Mouse (Mus musculus) embryonic facial prominence, embryonic 12.5 days (tissue): ENCODE data around the gene Ston2. TPM values are rescaled to one million over a fixed set of nuclear protein-coding genes. Genes with fewer than 3 reads are reported as not detected.

Experiments used
- ATAC-seq: fragments of 200-750 bp; cut with Nextera tagmentation; 2 replicates; pipeline ENCODE4 v1.8.0; 2017; ENCODE audit not compliant: insufficient number of reproducible peaks, insufficient read depth, low FRiP score, low TSS enrichment
- H3K27ac ChIP-seq: fragments of 300-500 bp; sonication (generic); 2 replicates; pipeline ENCODE4 v1.5.1; 2016; ENCODE audit warnings: mild to moderate bottlenecking
- H3K27me3 ChIP-seq: fragments of 300-500 bp; sonication (generic); 2 replicates; pipeline ENCODE4 v1.6.1; 2016; ENCODE audit warnings: mild to moderate bottlenecking, moderate library complexity
- H3K36me3 ChIP-seq: fragments of 300-500 bp; sonication (generic); 2 replicates; pipeline ENCODE4 v1.6.1; 2016; ENCODE audit warnings: mild to moderate bottlenecking
- H3K4me1 ChIP-seq: fragments of 300-500 bp; sonication (generic); 2 replicates; pipeline ENCODE4 v1.6.1; 2016
- H3K4me2 ChIP-seq: fragments of 300-500 bp; sonication (generic); replicated peaks from 2 replicates; pipeline ENCODE4 v1.6.1; 2016; ENCODE audit warnings: mild to moderate bottlenecking, moderate library complexity
- H3K4me3 ChIP-seq: fragments of 300-500 bp; sonication (generic); 2 replicates; pipeline ENCODE4 v1.5.1; 2016; ENCODE audit warnings: mild to moderate bottlenecking
- H3K9ac ChIP-seq: fragments of 300-500 bp; sonication (generic); 2 replicates; pipeline ENCODE4 v1.6.1; 2016; ENCODE audit warnings: mild to moderate bottlenecking, moderate library complexity
- H3K9me3 ChIP-seq: fragments of 300-500 bp; sonication (generic); 2 replicates; pipeline ENCODE4 v1.6.1; 2016; ENCODE audit warnings: mild to moderate bottlenecking, moderate library complexity
- WGBS: fragments of 180-500 bp; shearing (Covaris S2); methylation state at CpG from one replicate; pipeline ENCODE4 v1.1.7; 2016; 5-methylcytosine and 5-hydroxymethylcytosine counted together
- polyA plus RNA-seq: library from polyadenylated mRNA; unstranded; fragments of >200 nt; fragmentation: Nextera tagmentation; extraction: Ambion mirVana; gene quantifications from 2 replicates; pipeline ENCODE4 v1.2.1, GENCODE M21; 2016

Ston2 gene
- polyA plus RNA-seq, 1 experiment from 2014 or later, result 7.4 TPM

DNA sequence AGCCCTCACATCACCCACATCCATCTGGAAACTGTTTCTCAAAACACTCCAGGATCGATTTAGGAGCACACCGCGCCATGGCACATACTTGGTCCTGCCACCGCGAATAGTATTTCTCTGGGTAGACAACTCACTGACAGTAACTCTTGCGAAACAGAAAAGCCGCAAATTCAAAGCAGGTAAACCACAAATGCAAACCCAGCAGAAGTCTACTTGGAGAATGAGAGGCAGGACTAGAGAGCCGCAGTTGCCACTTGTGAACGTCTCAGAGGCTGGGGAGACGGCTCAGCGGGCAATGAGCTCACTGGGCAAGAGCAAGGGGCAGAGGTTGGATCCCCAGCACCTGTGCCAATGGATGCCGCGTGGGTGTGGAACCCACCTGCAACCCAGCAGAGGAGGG is 22.7 kb downstream of the Ston2 start:
- no peaks in the 10 kb centered on the region for H3K36me3 ChIP-seq
- no peak for ATAC-seq
- WGBS, result 58% methylated on average over 13 of the region's 13 CpGs
- H3K9me3 ChIP-seq, result no peaks in the 10 kb centered on the region
- H3K27ac ChIP-seq, result no peak overlapping the region
- H3K4me3 ChIP-seq, result no peak overlapping the region
- H3K4me1 ChIP-seq, result peaks cover 19% of the 10 kb centered on the region
- no peaks in the 10 kb centered on the region for H3K27me3 ChIP-seq
- no peak overlapping the region for H3K9ac ChIP-seq
- no peak overlapping the region for H3K4me2 ChIP-seq

DNA sequence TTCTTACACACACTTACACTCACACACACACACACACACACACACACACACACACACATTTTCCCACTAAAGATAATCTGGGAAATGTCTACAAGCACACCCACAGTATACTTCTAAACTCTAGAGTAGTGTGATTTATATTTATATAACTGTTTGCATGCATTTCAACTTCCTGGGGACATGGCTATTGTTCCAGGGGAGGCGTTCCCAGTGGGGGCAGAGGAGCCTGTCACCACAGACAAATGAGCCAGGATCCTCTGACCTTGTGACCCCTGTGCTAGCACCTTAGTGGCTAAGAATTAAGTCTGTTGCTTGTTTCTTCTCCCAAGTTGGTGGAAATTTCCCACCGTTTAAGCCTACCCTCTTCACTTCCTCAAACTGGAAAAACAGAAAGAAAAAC is 23.1 kb downstream of the Ston2 start:
- no peaks in the 10 kb centered on the region for H3K27me3 ChIP-seq
- peaks cover 19% of the 10 kb centered on the region for H3K4me1 ChIP-seq
- no peak overlapping the region for H3K4me2 ChIP-seq
- WGBS, result 17% methylated on average over 2 of the region's 2 CpGs
- no peak overlapping the region for H3K27ac ChIP-seq
- no peak overlapping the region for H3K4me3 ChIP-seq
- no peaks in the 10 kb centered on the region for H3K36me3 ChIP-seq
- no peak for ATAC-seq
- H3K9ac ChIP-seq, result no peak overlapping the region
- H3K9me3 ChIP-seq, result no peaks in the 10 kb centered on the region

DNA sequence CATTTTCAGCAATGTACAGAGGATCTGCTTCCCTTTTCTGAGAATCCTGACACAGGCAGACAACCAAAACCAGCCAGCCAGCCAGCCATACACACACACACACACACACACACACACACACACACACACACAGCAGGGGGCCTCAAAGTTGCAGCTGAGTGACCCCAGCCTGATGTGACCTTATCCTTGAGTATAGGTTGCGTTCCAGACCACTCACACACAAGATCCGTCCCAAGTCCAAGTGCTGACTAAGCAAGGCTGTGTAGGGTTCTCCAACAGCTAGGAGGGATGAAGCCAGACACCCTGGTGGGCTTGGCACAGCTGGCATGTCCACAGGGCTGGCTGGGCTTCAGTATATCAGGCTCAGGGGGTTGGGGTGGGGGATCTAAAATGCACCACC is 23.7 kb downstream of the Ston2 start:
- Histone ChIP-seq H3K4me1 (peaks cover 19% of the 10 kb centered on the region), H3K36me3 (no peaks in the 10 kb centered on the region), H3K4me3 (no peak overlapping the region), H3K27me3 (no peaks in the 10 kb centered on the region), H3K27ac (no peak overlapping the region), H3K9ac (no peak overlapping the region), H3K9me3 (no peaks in the 10 kb centered on the region), H3K4me2 (no peak overlapping the region)
- 62% methylated on average over 2 of the region's 2 CpGs for WGBS
- ATAC-seq, result no peak

DNA sequence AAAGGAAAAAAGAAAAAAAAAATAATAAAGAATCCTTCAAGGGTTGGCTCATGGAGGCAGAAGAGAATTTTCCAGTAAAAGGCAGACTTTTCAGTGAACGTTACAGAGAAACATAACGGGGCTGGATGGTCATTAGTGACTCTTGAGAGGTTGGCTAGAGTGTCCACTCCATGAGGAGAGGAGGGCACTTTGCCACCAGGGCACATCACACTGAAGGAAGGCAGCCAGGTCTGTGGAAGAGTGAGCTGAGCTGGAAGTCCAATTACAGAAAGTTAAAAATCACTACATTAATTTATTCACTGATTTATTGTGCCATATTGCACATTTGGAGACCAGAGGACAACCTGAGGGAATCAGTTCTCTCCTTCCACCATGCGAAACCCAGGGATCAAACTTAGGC is 28.4 kb downstream of the Ston2 start:
- no peaks in the 10 kb centered on the region for H3K9me3 ChIP-seq
- no peaks in the 10 kb centered on the region for H3K36me3 ChIP-seq
- no peak overlapping the region for H3K4me3 ChIP-seq
- WGBS, result 89% methylated on average over 3 of the region's 3 CpGs
- H3K27me3 ChIP-seq, result no peaks in the 10 kb centered on the region
- no peak overlapping the region for H3K4me2 ChIP-seq
- H3K27ac ChIP-seq, result no peak overlapping the region
- peaks cover 15% of the 10 kb centered on the region for H3K4me1 ChIP-seq
- ATAC-seq, result no peak
- no peak overlapping the region for H3K9ac ChIP-seq

DNA sequence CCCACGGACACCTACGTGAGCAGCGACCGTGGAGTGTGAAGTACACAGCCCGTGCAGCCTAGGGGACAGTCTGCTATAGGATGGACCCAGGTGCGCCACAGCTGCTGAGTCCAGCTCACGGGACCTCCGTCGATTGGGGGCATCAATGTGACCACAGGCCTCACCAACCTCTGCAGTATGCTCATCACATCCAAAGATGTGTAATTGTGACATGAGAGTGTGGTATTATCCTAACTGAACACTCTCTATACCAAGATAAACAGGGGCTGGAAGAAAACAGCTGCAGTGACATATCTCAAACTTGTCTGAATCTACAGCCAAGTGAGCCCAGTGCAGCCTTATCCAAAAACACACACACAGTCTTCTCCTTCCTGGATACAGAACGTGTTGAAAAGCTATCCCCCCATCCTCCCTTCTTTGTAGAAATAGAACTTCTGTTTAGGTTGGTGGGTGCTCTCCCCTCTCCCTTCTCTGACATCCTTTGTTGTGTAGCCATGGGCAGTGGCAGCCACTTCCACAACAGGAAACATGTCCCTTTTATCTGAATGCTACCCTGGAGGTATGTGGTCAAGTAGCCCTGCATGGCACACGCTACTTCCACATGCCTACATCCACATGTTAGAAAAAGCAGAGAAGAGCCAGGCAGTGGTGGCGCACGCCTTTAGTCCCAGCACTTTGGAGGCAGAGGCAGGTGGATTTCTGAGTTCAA is 30.2 kb downstream of the Ston2 start:
- Histone ChIP-seq H3K9me3 (no peaks in the 10 kb centered on the region), H3K36me3 (no peaks in the 10 kb centered on the region), H3K9ac (no peak overlapping the region), H3K4me3 (no peak overlapping the region), H3K27ac (no peak overlapping the region), H3K27me3 (no peaks in the 10 kb centered on the region), H3K4me2 (no peak overlapping the region), H3K4me1 (peaks cover 7% of the 10 kb centered on the region; the same call in 1 of the 2 replicates)
- 87% methylated on average over 13 of the region's 13 CpGs for WGBS
- ATAC-seq, result no peak

DNA sequence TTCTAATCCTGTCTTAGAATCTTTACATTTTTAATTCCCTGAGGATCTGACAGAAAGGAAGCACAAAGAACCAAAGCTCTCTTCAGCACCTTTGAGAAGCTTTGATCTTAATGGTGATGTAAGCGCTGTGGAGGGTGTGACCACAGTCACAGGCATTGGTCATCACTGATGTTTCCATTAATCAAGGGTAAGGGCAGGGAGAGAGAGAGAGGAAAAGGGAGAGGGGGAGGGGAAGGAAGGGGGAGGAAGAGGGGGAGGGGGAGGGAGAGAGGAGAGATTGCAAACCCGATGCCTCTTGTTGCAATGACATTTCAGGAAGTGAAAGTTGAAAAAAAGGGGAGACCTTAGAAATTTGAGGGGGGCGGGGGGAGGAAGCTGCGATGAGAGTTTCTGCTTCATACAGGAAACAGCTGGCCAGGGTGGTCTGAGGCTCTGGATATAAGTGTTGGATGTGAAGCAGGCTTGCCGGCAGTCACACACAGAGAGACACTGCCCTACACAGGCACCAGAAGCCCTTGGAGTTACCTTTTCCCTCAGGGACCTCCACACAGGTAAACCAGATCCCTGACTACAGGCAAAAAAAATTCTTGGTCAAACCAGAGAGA is 31.5 kb downstream of the Ston2 start:
- Histone ChIP-seq H3K4me1 (peaks cover 7% of the 10 kb centered on the region; the same call in 1 of the 2 replicates), H3K9ac (no peak overlapping the region), H3K9me3 (no peaks in the 10 kb centered on the region), H3K36me3 (no peaks in the 10 kb centered on the region), H3K27ac (no peak overlapping the region), H3K4me2 (no peak overlapping the region), H3K27me3 (no peaks in the 10 kb centered on the region), H3K4me3 (no peak overlapping the region)
- no peak for ATAC-seq
- 40% methylated on average over 5 of the region's 5 CpGs for WGBS

DNA sequence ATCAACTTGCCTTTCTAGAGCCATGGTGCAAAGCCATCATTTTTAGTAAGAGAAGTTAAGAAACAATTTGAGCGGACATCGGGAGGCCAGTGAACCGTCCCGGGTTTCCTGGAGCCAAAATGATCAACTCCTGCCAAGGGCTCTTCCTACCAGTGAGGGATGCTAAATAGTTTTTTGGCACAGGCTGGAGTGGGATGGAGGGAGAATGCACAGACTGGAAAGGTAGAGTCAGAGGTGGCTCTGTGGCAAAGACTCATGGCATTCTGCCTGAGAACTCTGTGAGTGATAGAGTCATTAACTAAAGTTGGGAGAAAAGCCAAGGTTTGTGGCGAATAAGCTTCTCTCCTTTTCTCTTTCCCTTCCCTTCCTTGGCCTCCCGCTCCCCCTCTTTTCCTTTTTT is 33.6 kb downstream of the Ston2 start:
- H3K4me3 ChIP-seq, result no peak overlapping the region
- no peak overlapping the region for H3K9ac ChIP-seq

DNA sequence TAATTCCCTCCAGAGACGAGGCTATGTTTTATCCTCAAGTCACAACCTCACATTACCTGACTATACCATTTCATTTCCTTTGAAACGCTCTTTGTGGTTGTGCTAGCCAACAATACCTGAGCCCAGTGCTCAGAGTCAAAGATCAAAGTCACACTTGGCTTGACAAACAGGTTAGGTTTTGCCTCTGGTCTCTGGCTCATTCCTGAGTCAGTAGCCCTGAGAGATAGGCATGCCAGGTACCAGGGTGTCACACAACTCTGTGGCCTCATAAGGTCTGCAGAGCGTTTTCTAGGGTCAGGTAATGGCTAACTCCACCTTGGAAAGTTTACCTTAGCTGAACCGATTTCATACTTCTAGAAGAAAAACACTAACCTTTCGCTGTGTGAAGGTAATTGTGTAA is 35.5 kb downstream of the Ston2 start:
- Histone ChIP-seq H3K4me1 (peaks cover 7% of the 10 kb centered on the region; the same call in 1 of the 2 replicates), H3K36me3 (no peaks in the 10 kb centered on the region), H3K4me3 (no peak overlapping the region), H3K4me2 (no peak overlapping the region), H3K27ac (no peak overlapping the region), H3K9me3 (no peaks in the 10 kb centered on the region), H3K9ac (no peak overlapping the region), H3K27me3 (no peaks in the 10 kb centered on the region)
- no peak for ATAC-seq
- WGBS, result 79% methylated on average over 5 of the region's 5 CpGs

More for the DNA sequence above, 33.6 kb downstream of the Ston2 start:
- no peak for ATAC-seq
- Histone ChIP-seq H3K4me1 (peaks cover 7% of the 10 kb centered on the region; the same call in 1 of the 2 replicates), H3K4me2 (no peak overlapping the region), H3K27ac (no peak overlapping the region), H3K36me3 (no peaks in the 10 kb centered on the region), H3K27me3 (no peaks in the 10 kb centered on the region), H3K9me3 (no peaks in the 10 kb centered on the region)
- 87% methylated on average over 6 of the region's 6 CpGs for WGBS

DNA sequence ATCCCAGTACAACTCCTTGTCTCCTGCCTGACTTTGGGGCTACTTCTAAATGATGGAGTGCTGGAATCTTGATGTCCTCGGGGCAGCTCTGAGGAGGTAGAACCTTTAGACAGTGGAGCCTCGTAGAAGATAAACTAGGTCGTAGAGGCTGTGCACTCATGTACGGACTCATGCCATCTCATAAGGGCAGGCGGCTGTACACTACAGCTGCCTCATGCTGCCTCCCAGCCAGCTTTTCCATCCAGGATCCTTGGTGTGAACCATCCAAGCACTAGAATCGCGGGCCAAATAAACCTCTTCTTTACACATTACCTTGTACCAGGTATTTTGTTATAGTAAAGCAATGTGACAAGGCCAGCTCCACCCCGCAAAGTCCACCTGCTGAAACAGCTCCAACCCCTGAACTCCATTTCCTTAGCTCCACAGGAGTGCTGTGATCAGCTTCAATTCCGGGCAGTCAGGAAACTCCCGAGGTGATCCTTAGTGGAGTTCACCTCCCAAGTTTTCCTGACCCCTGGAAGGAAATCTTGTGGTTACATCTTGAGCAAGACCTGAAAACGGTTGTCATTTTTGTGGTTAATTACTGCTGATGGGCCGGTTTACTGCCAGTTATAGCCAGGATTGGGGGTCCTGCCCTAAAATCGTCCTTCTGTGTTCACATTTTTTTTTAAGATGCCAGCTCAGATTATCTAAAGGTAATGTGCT is 36.1 kb downstream of the Ston2 start:
- no peak overlapping the region for H3K4me3 ChIP-seq
- no peak for ATAC-seq
- no peaks in the 10 kb centered on the region for H3K36me3 ChIP-seq
- WGBS, result 80% methylated on average over 13 of the region's 13 CpGs
- no peak overlapping the region for H3K9ac ChIP-seq
- H3K27ac ChIP-seq, result no peak overlapping the region
- H3K4me1 ChIP-seq, result peaks cover 7% of the 10 kb centered on the region; the same call in 1 of the 2 replicates
- H3K27me3 ChIP-seq, result no peaks in the 10 kb centered on the region
- H3K9me3 ChIP-seq, result no peaks in the 10 kb centered on the region
- H3K4me2 ChIP-seq, result no peak overlapping the region

DNA sequence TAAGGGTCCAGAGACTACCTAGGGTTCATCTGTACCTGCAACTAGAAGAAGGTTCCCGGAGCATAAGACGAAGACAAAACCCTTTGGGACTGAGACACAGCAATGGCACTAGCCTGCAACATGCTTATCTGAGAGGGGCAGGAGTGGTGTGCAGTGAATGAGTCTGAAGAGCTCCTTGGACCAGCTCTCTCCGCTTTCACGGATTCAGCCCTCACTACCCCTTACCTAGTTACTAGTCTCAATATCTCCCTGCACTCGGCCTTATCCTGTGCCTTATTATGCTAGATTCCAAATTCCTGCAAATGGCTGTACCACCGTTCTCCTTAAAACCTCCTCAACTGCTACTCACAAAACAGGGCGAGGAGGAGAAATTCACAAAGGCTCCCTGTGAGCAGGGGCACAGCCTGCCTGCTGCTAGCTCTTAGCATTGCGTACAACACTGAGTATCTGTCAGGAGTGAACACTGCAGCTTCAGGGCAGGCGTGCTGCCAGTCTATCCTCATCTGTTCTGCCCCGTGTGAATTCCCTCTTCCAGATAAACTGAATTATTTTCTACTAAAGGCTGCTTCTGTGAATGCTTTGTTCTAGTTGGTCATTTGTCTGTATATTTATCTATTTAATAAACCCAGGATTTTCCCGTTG is 38.5 kb downstream of the Ston2 start:
- no peak for ATAC-seq
- no peaks in the 10 kb centered on the region for H3K36me3 ChIP-seq
- H3K27me3 ChIP-seq, result no peaks in the 10 kb centered on the region
- no peak overlapping the region for H3K4me3 ChIP-seq
- 75% methylated on average over 11 of the region's 11 CpGs for WGBS
- H3K4me1 ChIP-seq, result peaks cover 11% of the 10 kb centered on the region; the same call in 1 of the 2 replicates
- no peak overlapping the region for H3K27ac ChIP-seq
- H3K9ac ChIP-seq, result no peak overlapping the region
- H3K9me3 ChIP-seq, result no peaks in the 10 kb centered on the region
- H3K4me2 ChIP-seq, result no peak overlapping the region

DNA sequence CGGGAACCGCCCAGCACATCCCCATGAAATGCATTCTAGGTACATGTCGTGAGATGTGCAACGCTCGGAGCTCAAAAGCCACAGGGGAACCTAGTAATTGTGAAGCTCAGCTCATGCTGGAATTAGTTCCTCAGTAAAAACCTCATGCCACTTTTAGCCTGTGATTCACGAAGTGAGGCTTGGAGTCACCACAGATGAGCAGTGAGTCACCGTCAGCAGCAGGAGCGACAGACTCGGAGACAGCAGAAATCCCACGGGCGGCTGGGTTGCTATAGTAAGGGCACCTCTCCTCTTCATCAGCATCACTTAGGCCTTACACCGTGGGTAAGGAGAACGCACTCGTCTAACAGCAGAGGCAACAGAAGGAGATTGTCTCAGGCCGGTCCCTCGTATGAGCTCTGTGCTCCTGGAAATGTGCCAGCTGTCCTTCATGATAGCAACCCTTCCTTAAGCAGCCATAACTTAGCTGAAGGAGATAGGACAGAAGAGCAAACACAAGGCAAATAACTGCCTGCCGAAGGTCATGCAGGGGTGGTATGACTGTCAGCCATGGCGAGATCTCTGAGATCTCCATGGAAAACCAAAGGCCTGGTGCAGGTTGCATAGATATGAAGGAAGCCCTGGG is 39.8 kb downstream of the Ston2 start:
- no peak overlapping the region for H3K4me2 ChIP-seq
- ATAC-seq, result no peak
- H3K9ac ChIP-seq, result no peak overlapping the region
- no peak overlapping the region for H3K27ac ChIP-seq
- H3K27me3 ChIP-seq, result no peaks in the 10 kb centered on the region
- H3K36me3 ChIP-seq, result no peaks in the 10 kb centered on the region
- 85% methylated on average over 18 of the region's 18 CpGs for WGBS
- H3K9me3 ChIP-seq, result no peaks in the 10 kb centered on the region
- peaks cover 13% of the 10 kb centered on the region; the same call in 1 of the 2 replicates for H3K4me1 ChIP-seq
- H3K4me3 ChIP-seq, result no peak overlapping the region
